Mouse (Mus musculus) heart, postnatal 10 days (tissue): ENCODE measurements at regions not wholly inside any gene's neighbourhood (a gene's known extent, or its start where the extent isn't known, plus 50 kb on each side); places are given as distances from the start of the nearest gene placed in this dataset.

ENCODE experiments used
- DNase-seq, 2 experiments: peaks; one replicate each; pipeline ENCODE4 v3.0.0; 2021
- intact Hi-C: fragments of 180-260 bp; cut with DNase I; formaldehyde crosslinking; loops from one replicate; pipeline ENCODE4 v1.15.1; 2025

GRCm38 (mm10) chr1:186506517-186506916, 199.3 kb downstream of the Tgfb2 start:
- no peak for DNase-seq
- intact Hi-C loops, result no loop called here

DNA sequence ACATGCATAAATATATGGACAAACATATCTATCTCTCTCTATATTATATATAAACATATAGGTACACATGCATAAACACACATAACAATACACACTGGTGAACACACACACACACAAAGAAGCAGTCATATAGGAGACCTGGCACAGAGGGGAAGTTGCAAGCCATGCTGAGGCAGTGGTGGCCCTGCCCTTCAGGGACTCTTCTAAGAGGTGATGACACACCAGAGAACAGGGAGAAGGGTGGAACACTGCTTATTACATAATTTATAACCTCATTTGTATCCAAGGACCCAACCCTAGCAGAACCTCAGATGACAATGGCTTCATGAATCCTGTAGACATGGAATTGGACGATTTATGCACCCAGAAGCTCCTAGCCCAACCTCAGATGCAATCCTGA, 199.9 kb downstream of the Tgfb2 start:
- DNase-seq, result no peak
- intact Hi-C loops, result no loop called here

GRCm38 (mm10) chr1:186505051-186505711, 200.6 kb downstream of the Tgfb2 start:
- no peak for DNase-seq
- intact Hi-C loops, result no loop called here

DNA sequence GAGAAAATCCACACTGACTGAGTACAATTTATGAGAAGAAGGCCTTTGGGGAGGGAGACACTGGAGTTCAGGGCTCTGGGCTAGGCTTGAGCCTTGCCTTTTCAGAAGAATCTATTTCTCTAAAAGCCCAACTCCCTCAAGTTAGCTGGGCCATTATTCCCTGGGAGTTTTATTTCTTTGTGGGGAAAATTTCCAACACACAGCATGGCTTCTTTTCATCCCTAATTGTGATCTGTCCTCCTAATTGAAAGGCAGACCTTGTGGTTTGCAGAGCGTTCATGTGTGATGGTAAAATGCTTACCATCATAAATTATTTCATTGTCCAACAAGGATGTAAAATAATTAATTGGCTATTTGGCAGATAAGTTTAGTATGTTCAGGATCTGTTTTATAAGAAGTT, 204.1 kb downstream of the Tgfb2 start:
- intact Hi-C loops, result no loop called here
- DNase-seq, result no peak

DNA sequence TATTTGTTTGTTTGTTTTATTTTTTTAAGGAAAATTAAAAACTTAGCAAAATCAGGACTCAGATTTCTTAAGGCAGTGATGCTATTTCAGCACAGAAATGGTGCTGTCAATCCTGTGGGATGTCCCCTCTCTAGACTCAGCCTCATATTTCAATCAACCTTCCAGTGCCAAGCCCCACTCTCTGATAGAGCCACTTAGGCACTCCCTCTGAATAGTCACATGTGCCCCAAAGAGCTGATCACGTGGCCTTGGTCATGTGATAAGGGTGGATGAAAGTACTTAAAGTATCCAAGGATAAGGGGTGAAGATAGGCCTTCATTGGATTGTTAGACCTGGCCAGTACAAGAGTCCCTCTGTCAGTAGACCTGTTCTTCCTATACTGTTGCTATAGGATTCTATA, 207.9 kb downstream of the Tgfb2 start:
- no peak for DNase-seq
- intact Hi-C loops, result no loop called here

GRCm38 (mm10) chr1:186497333-186497732, 208.5 kb downstream of the Tgfb2 start:
- DNase-seq, result no peak
- intact Hi-C loops, result no loop called here

- no peak for DNase-seq
- intact Hi-C loops, result no loop called here
These were observed 211.4 kb downstream of the Tgfb2 start for GRCm38 (mm10) chr1:186494411-186494783.

GRCm38 (mm10) chr1:186493664-186494410, 212.0 kb downstream of the Tgfb2 start:
- intact Hi-C loops, result no loop called here
- DNase-seq, result no peak

DNA sequence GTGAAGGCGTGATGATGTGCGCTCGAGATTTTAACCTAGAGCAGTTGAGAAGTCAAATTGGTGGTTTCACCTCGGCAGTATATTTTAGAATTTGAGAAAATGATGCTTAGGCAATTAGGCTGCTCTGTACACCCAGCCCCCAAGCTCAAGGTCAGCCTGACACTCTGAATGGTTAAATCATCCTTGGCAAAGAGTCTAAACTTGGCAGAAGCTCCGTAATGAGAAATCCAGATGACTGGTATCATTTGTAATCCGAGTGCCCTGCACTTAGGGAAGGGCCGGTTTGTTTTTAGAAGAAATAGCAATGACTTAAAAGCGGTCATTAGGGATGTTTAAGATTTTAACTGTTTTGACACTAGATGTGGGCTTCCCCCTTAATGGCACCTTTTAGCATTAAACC, 223.6 kb downstream of the Tgfb2 start:
- DNase-seq, result peak; percentile 50 to 67
- intact Hi-C loops, result no loop called here

DNA sequence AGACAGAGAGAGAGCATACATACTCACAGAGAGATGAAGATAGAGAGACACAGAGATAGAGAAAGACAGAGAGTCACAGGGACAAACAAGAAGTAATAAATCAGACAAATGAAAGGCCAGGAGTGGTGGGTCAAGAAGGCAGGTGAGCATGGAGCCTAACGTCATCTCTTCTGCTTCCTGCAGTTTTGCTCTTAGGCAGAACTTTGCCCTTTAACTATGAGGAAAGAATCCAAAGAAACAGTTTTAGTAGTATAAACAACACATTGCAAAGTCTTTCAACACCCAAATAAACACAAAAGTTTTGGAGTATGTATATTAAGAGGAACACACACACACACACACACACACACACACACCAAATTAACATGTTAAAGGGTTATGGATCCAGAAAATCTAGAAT, 225.8 kb downstream of the Tgfb2 start:
- intact Hi-C loops, result no loop called here
- no peak for DNase-seq

DNA sequence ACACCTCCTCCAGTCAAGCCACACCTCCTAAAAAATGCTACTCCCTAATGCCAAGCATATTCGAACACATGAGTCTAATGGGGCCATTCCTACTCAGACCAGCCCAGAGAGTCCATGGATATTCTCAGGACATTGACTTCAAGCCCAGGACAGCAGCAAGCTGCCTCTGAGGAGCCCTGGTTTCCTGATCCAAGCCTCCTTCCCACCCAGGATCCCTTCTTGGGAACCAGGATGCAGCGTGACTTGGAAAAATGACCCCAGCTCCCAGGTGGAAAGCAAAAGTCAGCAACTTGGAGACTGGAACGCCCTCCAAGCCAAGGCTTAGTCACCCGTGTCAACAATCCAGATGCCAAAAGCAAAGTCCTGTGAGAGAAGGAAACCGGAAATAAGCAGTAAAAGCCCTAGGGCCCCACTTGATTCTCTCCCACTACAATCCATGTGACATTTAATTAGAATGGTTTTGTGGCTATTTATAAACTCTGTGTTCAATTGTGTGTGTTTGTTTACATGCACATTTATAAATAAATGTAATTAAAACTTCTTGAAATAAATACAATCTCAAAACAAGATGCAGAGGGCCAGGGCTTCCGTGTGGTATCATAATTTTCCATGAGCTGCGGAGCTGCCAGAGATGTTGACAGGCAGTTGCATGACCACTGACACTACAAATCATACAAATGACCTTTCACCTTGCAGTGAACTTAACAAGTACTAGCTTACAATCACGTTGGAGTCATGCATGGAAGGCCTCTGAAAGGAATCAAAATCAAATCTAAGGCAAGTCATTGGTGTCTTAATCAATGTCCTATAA, 227.2 kb downstream of the Tgfb2 start:
- DNase-seq, result peak; percentile 61 to 65
- intact Hi-C loops, result loop anchor here (5.0 kb wide), 1 partner anchor 89 kb away; no protein-coding TSS in a partner anchor

GRCm38 (mm10) chr1:186474844-186475243, 230.9 kb downstream of the Tgfb2 start:
- intact Hi-C loops, result loop anchor here (5.0 kb wide), 1 partner anchor 92 kb away; no protein-coding TSS in a partner anchor
- no peak for DNase-seq

GRCm38 (mm10) chr1:186474385-186474784, 231.4 kb downstream of the Tgfb2 start:
- no peak for DNase-seq
- intact Hi-C loops, result no loop called here

DNA sequence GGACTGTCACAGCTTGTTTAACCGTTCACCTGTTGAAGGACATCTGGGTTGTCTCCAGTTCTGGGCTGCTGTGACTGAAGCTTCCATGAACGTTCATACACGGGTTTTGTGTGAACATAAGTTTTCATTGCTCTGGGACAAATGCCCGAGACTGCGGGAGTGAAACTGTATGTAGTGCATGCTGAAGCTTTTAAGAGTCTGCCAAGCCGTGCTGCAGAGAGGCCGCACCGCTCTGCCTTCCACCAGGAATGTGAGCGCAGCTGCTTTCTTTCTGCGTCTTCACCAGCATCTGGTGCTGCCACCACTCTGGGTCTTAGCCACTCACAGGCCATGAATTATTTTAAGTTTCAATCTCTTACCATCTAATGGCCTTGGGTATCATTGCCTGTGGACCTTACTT, 232.8 kb downstream of the Tgfb2 start:
- DNase-seq, result no peak
- intact Hi-C loops, result no loop called here

DNA sequence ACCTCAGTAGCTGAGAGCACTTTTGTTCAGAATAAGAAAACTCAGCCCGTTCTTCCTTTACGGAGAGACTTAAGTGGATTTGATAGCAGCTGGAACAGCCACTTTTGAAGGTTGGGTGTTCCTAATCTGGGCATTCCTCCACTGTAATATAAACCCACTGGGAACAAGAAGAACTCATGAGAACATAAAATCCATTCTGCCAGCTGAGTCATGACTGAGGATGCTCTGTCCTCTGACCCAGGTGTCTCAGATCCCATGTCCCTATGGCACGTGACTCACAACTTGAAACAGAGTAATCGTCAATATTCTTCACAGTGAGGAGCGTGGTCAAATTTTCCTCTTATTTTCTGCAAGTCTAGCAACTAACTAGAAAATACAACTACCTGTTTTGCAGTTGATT, 240.3 kb downstream of the Tgfb2 start:
- intact Hi-C loops, result no loop called here
- no peak for DNase-seq

- peak; percentile 38 to 64 for DNase-seq
- intact Hi-C loops, result loop anchor here (5.0 kb wide), 1 partner anchor 92 kb away; no protein-coding TSS in a partner anchor
These were observed 245.0 kb downstream of the Tgfb2 start for GRCm38 (mm10) chr1:186460742-186461141.

- intact Hi-C loops, result loop anchor here (5.0 kb wide), 1 partner anchor 254 kb away; no protein-coding TSS in a partner anchor
These were observed 247.6 kb downstream of the Tgfb2 start for GRCm38 (mm10) chr1:186458099-186458637.

DNA sequence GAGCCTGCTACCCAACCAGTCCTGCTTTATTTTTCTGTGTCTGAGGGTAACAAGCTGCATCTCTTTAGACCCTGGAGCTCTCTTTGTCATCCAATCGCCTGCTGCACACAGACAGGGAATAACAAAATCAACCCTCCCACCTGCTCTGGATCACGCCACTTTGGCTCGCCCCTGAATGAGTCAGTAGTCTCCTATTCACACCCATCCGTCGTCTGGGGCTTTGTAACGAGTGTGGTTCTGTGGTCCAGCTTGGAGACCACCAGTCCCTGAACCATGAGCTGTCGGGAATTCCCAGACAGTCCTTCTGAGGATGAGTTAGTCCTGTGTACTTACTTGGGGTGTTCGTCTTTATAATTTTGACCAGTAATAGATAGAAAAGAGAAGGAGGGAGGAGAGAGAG, 248.7 kb downstream of the Tgfb2 start:
- no peak for DNase-seq
- intact Hi-C loops, result loop anchor here (5.0 kb wide), 1 partner anchor 255 kb away; no protein-coding TSS in a partner anchor

More at GRCm38 (mm10) chr1:186458099-186458637, 247.6 kb downstream of the Tgfb2 start:
- no peak for DNase-seq

DNA sequence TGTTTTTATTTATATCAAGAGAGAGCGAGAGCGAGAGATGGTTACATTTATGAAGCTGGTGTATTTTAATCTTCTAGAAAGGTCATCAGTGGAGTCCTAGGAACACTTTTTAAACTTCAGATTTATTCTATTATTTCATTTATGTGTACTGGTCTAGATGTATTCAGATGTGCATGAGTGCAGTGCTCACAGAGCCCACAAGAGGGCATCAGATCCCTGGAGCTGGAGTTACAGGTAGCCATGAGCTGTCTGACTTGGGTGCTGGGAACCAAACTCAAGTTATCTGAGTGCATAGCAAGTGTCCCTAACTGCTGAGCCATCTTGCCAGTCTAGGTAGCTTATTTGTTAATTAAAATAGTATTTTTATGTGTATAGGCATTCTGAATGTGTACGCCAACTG, 249.7 kb downstream of the Tgfb2 start:
- peak in 1 of 2 experiments; percentile 33 for DNase-seq

GRCm38 (mm10) chr1:186455177-186455660, 250.6 kb downstream of the Tgfb2 start:
- intact Hi-C loops, result loop anchor here (5.0 kb wide), 1 partner anchor 257 kb away; no protein-coding TSS in a partner anchor
- no peak for DNase-seq

More for the DNA sequence above, 249.7 kb downstream of the Tgfb2 start:
- intact Hi-C loops, result loop anchor here (5.0 kb wide), 1 partner anchor 256 kb away; no protein-coding TSS in a partner anchor
